Mouse (Mus musculus): ENCODE measurements around the gene Gnpat.
A peak's percentile ranks its signal among the peaks of the same experiment; 100 is the strongest.

The Gnpat gene

DNA sequence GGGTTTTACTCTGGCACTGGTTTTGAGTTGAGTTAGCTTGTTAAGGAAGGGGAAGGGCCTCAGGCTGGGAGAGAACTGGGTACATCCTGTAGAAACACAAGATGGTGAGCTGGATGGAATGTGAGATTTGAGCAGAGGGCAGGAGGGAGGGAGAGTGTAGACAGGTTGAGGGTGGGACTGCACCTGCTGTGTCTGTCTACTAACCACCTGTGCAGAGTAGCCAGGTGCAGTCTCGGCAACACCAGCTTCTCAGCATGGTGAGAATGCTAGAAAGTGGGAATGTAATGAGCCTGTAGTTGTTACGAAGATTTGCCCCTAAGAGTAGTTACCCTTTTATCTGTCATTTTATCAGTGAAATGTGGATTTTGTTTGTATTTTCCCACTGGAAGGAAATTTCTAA lies 42.6 kb downstream of the Gnpat start:
- no peak for DNase-seq

- DNase-seq = peak in 1 of 2 experiments; percentile 29
These were observed 47.1 kb downstream of the Gnpat start for GRCm38 (mm10) chr8:124909936-124910335.

- peak; percentile 82 to 84 for DNase-seq
These were observed 47.5 kb downstream of the Gnpat start for GRCm38 (mm10) chr8:124910349-124910748.

DNA sequence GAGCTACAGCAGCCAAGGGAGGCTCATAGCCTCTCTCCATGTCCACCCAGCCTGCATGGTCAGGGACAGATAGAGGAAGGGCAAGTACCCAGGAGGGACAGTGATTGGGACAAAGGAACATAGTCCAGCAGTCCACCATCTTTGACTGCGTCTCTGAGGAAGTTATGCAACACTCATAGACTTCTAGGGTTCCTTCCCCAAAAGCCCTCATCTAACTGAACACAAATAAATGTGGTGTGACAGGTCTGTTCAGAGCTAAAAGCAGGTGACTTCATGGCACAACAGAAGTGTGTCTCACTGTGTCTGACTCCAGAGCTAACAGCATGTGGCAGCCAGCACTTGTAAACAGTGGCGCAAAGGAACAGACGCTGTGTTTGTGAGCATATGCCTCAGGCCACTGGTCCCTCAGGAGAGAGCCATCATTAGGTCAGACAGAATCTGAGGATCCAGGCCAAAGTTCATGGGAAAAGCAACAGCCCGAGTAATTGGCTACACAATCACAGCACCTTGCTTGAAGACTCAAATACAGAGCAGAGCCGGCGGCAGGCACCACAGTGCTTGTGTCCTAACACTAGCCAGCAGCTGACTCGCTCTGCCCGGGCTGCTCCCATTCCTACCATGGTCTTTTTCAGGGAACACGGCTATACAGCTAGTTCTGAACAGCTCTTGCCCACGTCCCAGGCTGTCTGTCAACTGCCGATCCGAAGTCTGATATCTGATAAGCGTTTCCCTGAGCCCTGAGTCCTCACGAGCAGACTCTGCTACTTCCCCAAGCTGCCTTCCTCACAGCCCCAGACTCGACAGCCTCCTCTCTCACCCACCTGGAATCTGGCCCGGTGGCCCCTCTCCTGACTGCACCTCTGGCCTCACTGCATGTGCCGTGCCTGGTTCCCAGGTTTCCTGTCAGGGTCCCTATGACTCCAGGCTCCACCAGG lies 49.4 kb downstream of the Gnpat start:
- DNase-seq = no peak

DNA sequence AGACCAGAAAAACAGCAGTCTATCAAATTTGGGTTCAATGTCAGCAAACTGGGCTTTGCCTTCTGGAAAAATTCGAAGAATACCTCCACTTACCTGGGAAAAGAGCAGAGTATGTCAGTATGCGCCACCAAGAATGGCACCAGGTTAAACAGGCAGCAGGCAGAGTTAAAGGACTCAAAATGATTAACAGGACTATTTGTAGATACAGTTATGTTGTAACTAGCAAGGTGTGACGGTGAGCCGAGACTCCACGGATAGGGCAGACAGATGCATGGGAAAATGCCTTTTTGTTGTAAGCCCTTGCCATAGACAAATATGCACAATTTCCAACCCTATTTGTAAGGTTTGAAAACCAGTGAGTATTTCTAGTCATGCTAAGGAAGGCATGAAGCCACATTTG lies 51.2 kb downstream of the Gnpat start:
- DNase-seq = no peak

DNA sequence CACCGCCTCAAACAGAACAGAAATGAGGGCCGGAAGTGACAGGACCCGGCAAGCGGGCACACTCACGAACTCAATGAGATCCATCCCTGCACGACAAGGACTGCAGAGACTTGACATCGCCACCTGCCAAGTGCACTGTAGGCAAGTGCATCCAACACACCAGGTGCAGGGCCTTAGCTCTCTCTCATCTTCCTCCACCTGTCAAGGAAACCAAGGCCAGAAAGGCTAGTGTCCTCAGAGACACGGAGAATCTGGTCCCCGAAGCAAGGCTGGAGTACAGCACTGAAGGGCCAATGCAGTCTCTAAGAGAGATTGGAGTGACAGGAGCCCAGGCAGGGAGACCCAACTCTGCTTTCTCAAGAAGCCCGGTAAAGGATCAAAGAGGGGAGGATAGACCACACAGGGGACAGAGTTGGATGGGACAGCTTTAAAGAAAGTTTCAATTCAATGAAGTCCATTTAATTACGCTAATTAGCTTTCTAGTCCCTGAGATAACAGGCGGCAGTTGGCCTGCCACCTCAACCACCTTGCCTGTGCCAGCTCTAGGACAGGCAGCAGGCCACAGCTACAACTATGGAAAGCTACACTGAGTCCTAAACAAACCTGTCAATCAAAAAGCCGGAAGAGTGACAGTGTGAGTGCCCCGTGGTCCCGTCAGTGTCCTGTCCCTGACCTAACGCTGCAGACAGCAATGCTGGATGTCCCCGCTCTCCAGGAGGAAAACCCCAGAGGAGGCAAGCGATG lies 55.1 kb downstream of the Gnpat start:
- peak; percentile 26 to 44 for DNase-seq

DNA sequence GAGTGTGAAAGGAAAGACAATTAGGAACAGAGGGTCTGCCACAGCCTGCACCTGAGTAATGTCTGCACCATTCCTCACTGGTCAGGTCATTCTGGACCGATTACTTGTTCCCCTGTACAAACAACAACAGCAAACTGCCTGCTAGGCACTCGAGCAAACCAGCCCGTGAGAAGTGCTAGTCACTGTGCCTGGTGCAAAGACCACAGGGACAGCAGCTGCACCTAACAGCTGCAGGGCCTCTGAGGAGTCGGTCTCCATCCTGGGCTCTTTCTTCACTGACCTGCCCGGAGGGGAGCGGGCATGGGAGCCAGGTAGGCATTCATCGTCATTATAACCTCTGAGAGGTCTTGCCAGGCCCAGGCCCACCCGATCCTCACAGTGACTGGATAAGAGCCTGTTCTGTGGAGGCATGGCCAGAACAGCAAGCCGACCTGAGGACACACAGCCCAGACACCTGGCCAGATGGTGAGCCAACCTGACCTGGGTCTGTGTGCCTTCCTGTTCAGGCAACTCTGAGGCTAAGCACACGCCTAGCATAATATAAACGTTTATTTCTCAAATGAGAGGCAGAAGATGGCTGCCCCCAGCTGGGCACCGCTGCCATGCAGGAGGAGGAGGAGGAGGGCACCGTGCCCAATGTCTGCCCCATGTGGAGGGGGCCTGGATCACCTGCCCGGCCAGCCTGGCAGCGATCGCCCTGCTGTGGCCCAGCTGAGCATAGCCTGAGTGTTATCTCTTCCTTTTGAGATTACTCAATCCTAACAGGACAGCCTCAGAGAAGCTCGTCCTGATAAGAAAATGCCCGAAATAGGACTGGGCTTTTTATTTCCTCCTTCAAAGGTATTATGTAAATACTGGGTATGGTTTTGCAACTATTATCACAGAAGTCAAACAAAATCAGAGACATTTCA lies 58.8 kb downstream of the Gnpat start:
- DNase-seq = peak in 1 of 2 experiments; percentile 42

- peak in 1 of 2 experiments; percentile 36 for DNase-seq
These were observed 59.8 kb downstream of the Gnpat start for GRCm38 (mm10) chr8:124922490-124923089.

- peak; percentile 30 to 44 for DNase-seq
These were observed 61.3 kb downstream of the Gnpat start for GRCm38 (mm10) chr8:124923971-124924652.

GRCm38 (mm10) chr8:124925544-124926266 lies 62.9 kb downstream of the Gnpat start:
- no peak for DNase-seq

GRCm38 (mm10) chr8:124926351-124926771 lies 63.5 kb downstream of the Gnpat start:
- no peak for DNase-seq

- DNase-seq = no peak
These were observed 66.2 kb downstream of the Gnpat start for GRCm38 (mm10) chr8:124929006-124929405.

DNA sequence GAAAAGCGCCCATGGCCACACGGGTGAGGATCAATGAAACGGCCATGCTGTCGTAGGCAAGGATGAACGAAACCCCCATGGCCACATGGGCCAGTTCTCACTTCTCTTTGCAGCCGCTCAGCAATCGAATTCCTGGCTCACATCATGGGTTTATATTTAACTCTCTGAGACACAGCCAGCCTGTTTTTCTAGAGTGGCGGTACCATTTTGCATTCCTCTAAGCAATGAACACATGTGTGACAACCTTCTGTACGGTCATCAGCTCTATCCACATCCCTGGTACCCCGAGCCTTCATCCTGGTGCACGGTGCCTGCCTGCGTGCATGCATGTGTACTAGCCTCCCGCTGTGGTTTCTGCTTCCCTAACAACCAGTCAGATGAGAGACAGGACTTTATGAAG lies 67.3 kb downstream of the Gnpat start:
- DNase-seq = no peak

DNA sequence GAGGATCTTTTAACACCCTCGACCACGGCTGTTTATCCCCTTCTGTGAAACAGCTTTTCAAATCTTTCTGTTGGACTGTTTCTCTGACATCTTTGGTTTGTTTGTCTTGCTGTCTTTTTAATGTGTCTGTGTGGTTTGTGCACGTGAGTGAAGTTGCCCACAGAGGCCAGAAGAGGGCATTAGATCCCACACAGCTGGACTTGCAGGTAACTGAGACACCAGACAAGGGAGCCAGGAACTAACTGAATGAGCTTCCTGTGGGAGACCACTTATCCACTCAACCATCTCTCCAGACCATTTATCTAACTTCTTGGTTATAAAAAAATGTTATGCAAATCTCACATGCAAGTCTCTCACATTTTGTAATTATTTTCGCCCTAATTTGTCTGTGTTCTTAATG lies 67.8 kb downstream of the Gnpat start:
- no peak for DNase-seq

DNA sequence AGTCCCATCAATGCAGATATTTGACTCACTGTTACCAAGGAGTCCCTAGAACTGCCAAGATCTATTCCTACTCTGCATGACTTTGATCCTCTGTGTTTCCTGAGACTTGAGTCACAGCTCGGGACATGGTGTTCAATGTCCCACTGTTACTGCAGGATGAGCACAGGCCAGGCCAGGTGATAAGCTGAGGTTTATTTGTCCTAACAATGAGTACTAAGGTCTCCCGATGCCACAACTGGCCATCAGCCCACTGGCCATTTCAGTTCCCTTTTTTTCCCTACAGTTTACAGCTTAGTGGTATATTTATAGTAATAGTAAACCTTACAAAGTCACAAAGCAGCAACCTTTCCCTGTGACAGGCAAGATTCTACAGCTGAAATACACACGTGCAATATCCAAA lies 69.6 kb downstream of the Gnpat start:
- DNase-seq = no peak

DNA sequence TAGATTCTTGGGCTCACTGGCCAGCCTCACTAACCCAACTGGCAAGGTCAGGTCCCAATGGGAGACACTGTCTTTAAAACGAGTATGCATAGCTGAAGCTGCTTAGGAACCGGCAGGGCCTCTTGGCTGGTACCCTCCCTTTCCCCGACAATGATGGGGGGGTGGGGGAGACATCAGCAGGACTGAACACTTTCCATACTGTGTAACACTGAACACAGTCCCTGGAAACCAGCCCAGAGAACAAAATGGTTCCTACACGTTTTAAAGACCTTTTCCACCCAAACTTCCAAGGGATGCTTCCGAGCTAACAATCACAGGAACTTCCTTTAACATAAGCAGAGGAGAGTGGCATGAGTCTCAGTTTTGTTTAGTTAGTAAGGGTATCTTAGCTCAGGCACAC lies 72.3 kb downstream of the Gnpat start:
- no peak for DNase-seq

DNA sequence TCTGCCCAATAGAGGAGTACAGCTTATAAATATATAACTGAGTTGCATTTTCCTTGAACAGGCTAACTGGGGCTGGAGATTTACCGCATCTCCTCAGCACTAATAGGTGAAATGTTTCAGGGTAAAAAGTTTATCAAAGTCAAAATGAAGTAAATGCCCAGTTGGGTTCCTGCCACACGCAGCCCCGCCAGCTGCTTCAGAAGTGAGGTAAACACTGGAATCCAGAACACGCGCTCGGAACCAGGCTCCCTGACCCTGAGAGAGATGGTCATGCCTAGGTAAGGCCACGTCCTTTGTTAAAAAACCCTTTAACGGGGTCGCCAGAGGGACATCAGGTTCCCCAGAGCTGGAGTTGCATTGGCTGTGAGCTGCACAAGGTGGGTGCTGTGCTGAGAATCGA lies 73.9 kb downstream of the Gnpat start:
- DNase-seq = no peak

GRCm38 (mm10) chr8:124937293-124937692 lies 74.5 kb downstream of the Gnpat start:
- no peak for DNase-seq
